Mouse (Mus musculus): ENCODE results near the gene Runx2. TPM values are rescaled to one million over a fixed set of nuclear protein-coding genes. Genes with fewer than 3 reads are reported as not detected.

Gene Runx2
- total RNA-seq, 2 experiments from 2014 or later = 11.6 to 29.5 TPM

DNA sequence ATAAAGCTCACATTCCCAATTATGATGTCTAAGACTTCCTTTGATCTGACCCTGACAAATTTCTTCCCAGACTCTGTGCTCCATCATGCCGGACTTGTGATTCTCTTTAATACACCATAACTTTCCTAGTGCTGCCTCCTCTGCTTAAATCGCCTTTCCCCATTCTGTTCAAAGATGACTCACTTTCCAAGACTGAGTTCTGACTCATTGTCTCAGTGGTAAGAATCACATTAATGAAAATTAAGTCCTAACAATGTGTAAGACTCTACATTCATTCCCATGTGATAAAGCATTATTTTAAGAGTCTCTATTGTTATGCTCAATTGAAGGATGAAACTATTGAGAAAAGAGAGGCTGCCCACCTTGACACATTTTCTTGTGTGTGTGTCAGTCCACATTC lies 43.7 kb downstream of the Runx2 start:
- no peak for DNase-seq (ENCODE audit: low spot score in 2 of 2)

- no peak for DNase-seq (ENCODE audit: low spot score in 2 of 2)
Observed at GRCm38 (mm10) chr17:44768522-44768921, 46.1 kb downstream of the Runx2 start.

DNA sequence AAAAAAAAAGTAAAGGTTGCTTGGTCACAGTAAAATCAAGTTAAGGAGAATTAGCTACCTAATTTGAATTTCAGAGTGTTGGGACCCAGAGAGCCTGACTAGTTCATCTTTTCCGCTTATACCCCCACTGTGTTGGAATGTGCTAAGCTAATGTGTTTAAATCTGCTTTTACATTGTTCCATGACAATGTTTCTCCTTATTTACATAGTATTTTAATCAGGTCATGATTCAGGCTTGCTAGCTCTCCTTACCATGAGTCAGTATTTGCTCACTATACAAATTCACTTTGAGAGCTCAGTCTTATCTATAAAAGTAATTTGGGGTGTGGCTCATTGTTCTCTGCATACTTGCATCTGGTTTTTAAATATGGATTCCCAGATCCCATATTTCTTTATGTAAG lies 47.2 kb downstream of the Runx2 start:
- no peak for DNase-seq (ENCODE audit: low spot score in 2 of 2)

GRCm38 (mm10) chr17:44766975-44767374 lies 47.6 kb downstream of the Runx2 start:
- no peak for DNase-seq (ENCODE audit: low spot score in 2 of 2)

GRCm38 (mm10) chr17:44766318-44766717 lies 48.3 kb downstream of the Runx2 start:
- no peak for DNase-seq (ENCODE audit: low spot score in 2 of 2)

- no peak for DNase-seq (ENCODE audit: low spot score in 2 of 2)
Observed at GRCm38 (mm10) chr17:44745378-44745777, 69.2 kb downstream of the Runx2 start.

DNA sequence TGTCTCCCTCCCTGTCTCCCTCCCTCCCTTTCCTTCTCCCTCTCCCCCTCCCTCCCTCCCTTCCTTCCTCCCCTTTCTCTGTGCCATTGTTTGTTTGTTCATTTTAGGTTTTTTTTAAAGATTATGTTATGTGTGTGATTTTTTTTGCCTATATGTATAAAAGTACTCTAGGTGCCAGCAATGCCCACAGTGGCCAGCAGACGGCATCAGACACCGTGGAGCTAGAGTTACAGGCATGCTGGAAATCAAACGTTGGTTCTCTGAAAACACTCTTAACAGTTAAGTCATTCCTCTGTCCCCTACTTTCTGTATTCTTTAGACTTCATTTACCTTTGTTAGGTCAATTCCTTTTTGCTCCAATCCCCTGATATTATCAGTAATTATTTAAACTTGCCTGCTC lies 70.8 kb downstream of the Runx2 start:
- DNase-seq (ENCODE audit: low spot score in 2 of 2) = no peak

DNA sequence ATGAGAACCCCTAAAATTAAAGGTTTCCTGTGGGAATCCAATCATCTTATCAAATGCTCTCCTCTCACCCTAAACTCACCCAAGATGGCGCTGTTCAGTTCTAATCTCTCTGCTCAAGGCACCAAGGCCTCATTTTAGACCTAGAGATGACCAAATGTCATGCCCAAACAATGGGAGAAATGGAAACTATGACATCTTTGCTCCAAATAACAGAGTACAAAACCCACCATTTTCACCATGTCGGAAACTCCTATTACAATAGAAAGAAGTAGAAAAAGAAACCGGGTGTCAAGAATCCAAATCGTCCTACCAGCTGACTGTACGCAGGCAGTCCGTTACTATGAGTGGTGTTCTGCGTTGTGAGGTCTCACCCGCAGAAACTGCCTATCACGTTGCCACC lies 72.4 kb downstream of the Runx2 start:
- no peak for DNase-seq (ENCODE audit: low spot score in 2 of 2)

DNA sequence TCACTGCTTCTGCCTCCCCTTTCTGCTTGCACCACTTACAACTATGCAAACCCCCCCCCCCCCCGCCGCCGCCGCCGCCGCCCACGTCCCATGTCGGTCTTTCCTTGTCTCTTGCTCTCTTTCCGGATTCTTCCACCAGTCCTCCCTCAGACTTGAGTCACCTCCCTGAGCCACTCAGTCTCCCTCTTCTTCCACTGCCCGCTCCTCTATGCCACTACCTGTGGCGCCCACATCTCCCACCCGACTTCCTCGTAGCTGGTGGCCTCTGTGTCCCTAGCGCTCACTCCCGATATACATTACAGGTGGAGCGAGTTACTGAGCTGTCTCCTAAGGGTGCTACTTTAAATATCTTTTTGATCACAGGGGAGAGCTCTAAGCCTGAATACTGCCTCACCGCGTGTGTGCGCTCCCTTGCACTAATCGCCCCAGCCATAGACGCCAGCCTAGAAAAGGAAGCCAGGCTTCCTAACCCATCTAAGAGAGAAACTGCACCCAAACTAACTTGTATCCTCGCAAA lies 76.4 kb downstream of the Runx2 start:
- DNase-seq (ENCODE audit: low spot score in 2 of 2) = no peak

GRCm38 (mm10) chr17:44737275-44738120 lies 77.1 kb downstream of the Runx2 start:
- peak; percentile 35 to 48 for DNase-seq (ENCODE audit: low spot score in 2 of 2)

GRCm38 (mm10) chr17:44735991-44736561 lies 78.5 kb downstream of the Runx2 start:
- DNase-seq (ENCODE audit: low spot score in 2 of 2) = peak; percentile 64 to 76

- DNase-seq (ENCODE audit: low spot score in 2 of 2) = peak; percentile 56 to 59
Observed at GRCm38 (mm10) chr17:44735223-44735990, 79.2 kb downstream of the Runx2 start.

DNA sequence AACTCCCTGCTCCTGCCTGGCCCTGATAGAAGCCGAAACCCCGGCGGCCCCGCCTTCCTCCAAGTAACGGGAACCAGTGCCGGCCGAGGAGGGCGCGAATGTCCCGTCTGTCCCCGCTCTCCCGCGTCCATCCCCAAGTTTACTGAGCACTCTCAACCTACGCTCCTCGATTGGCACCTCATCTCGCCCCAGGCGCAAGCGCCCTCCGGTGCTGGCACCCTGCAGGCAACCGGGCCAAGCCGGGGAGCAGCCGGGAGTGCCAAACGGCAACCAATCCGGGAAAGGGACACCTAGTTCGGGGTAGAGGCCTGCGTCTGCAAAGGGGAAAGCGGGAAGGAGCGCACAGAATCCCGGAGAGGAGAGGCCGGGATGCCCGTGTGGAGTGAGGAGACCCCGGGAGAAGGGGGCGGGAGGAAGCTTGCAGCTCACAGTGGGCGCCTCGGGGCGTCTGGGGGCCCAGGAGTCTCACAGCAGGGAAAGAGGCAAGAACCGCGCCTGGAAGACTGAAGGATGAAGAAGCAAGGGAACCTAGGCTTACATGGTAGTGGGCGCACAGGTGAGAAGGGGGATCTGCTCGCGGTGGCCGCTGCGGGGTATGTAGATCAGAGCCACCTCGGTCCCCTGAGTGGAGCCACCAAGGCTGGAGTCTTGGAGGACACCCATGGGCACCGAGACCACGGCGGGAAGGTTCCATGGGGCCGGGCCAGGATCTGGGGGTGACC lies 79.9 kb downstream of the Runx2 start:
- peak; percentile 56 to 64 for DNase-seq (ENCODE audit: low spot score in 2 of 2)

GRCm38 (mm10) chr17:44733544-44734310 lies 80.9 kb downstream of the Runx2 start:
- peak in 1 of 2 experiments; percentile 14 for DNase-seq (ENCODE audit: low spot score in 2 of 2)

DNA sequence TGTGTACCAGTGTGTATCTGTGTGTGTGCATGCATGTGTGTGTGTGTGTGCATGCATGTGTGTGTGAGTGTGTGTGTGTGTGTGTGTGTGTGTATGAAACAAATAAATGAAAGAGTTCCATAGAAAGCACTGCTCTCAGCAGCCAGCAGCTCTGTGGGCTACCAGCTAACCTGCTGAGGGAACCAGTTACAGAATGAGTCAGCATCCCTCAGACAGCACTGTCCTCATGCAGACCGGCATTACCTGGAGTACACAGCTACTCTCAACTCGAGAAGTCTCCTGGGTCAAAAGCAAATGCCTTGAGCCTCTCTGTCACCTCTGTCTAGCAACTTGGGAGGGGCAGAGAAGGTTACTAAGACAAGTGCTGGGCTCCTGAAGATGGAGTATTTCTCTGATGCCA lies 86.1 kb downstream of the Runx2 start:
- DNase-seq (ENCODE audit: low spot score in 2 of 2) = no peak

GRCm38 (mm10) chr17:44727675-44728074 lies 86.9 kb downstream of the Runx2 start:
- DNase-seq (ENCODE audit: low spot score in 2 of 2) = no peak

GRCm38 (mm10) chr17:44724805-44725480 lies 89.7 kb downstream of the Runx2 start:
- no peak for DNase-seq (ENCODE audit: low spot score in 2 of 2)

DNA sequence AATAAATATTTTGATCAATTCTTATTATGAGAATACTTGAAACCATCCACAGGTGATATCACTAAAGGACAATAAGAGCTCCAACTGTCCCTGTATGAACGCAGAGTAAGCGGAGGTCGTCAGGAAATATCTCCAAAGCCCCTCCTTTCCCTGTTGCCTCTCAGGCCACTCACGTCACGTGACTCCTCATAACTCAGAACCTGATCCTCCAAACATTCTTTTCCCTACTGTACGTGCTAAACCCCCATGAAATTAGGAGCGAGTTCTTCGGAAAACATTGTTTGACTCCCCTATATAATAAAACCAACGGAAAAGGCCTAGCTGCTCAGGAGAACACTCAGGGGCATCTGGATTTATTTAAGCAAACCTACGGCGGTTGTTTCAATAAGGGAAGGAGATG lies 90.3 kb downstream of the Runx2 start:
- no peak for DNase-seq (ENCODE audit: low spot score in 2 of 2)

GRCm38 (mm10) chr17:44722103-44722792 lies 92.3 kb downstream of the Runx2 start:
- DNase-seq (ENCODE audit: low spot score in 2 of 2) = no peak
